Mouse (Mus musculus): Measurements from ENCODE around the gene Lamtor4.

Lamtor4 gene

DNA sequence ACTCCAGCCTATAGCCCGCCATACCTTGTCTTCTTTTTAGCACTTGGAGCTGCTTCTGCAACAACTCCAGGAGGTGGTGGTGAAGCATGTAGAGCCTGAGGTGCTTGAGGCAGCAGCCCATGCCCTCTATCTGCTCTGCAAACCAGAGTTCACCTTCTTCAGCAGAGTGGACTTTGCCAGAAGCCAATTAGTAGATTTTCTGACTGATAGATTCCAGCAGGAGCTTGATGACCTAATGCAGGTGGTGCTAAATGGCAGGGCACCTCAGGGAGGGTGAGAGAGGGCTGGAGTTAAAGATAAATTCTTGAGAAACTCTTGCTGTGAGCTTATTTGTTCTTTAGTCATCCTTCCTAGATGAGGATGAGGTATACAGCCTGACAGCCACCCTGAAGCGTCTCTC lies 44.3 kb downstream of the Lamtor4 start:
- no peak for DNase-seq (ENCODE audit: low spot score)
